Mouse (Mus musculus): ENCODE data around the gene Tspan11. TPM values are rescaled to one million over a fixed set of nuclear protein-coding genes. Genes with fewer than 3 reads are reported as not detected.

Tspan11 gene
- polyA plus RNA-seq, 1 experiment from 2014 or later = 5.6 TPM

DNA sequence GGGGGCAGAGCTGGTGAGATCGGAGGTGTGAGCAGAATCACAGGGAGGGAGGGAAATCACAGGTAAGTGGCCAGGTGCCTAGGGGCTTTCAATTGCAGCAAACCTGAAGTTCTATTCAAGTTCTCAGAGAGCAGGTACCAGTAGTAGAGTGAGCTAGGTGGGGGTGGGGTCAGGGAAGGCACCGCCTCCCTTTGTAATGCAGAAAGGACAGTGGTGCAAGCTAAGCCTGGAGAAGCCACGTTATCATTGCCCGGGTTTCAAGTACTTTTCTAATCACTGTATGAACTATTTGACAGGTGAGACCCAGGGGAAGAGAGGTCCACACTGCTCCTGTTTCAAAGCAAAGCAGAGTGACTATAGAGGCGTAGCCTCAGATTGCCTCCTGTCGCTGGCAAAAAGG, 6.2 kb downstream of the Tspan11 start:
- ATAC-seq (replicated peaks; ENCODE audit: low FRiP score, low read depth) (no peak), DNase-seq (ENCODE audit: low spot score) (no peak)
- WGBS = 43% methylated on average over 6 of the region's 6 CpGs
- Histone ChIP-seq H3K36me3 (ENCODE audit: insufficient read depth, low read length) (no peaks in the 10 kb centered on the region), H3K4me1 (replicated peaks; ENCODE audit: insufficient read depth, low read length) (no peaks in the 10 kb centered on the region), H3K9me3 (replicated peaks; ENCODE audit: low read length) (no peaks in the 10 kb centered on the region), H3K4me3 (replicated peaks; ENCODE audit: low read depth, low read length) (no peak overlapping the region), H3K9ac (ENCODE audit: low read depth, low read length) (no peak overlapping the region), H3K27ac (no peak overlapping the region), H3K27me3 (ENCODE audit: insufficient read depth, low read length) (no peaks in the 10 kb centered on the region), H3K4me2 (ENCODE audit: low read length) (no peak overlapping the region)
- TF ChIP-seq CTCF (IDR thresholded peaks at IDR 0.05; ENCODE audit: low read depth) = no peak

DNA sequence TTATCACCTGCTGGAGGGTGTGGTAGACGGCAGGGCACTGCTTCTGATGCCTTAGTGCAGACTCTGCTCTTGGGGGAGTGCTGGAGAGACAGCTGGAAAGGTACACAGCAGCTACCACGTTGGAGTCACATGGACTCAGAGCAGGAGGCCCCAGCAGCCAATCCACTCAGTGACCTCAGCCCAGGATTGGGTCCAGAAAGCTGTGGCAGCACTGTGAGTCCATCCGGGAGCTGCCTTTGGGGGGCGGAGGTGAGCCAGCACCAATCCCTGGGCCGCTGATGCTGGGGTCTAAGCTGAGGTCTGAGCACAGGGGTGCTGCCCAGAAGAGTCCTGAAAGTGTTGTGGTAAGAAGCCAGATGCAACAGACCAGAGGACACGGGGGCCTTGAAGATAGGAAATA, 7.6 kb downstream of the Tspan11 start:
- H3K9me3 ChIP-seq (replicated peaks; ENCODE audit: low read length) = no peaks in the 10 kb centered on the region
- TF ChIP-seq CTCF (IDR thresholded peaks at IDR 0.05; ENCODE audit: low read depth) = no peak
- H3K36me3 ChIP-seq (ENCODE audit: insufficient read depth, low read length) = no peaks in the 10 kb centered on the region
- no peak overlapping the region for H3K27ac ChIP-seq
- H3K4me3 ChIP-seq (replicated peaks; ENCODE audit: low read depth, low read length) = no peak overlapping the region
- no peak for ATAC-seq (replicated peaks; ENCODE audit: low FRiP score, low read depth)
- H3K4me2 ChIP-seq (ENCODE audit: low read length) = no peak overlapping the region
- no peak overlapping the region for H3K9ac ChIP-seq (ENCODE audit: low read depth, low read length)
- DNase-seq (ENCODE audit: low spot score) = no peak
- WGBS = 44% methylated on average over 6 of the region's 6 CpGs
- no peaks in the 10 kb centered on the region for H3K27me3 ChIP-seq (ENCODE audit: insufficient read depth, low read length)
- H3K4me1 ChIP-seq (replicated peaks; ENCODE audit: insufficient read depth, low read length) = no peaks in the 10 kb centered on the region

DNA sequence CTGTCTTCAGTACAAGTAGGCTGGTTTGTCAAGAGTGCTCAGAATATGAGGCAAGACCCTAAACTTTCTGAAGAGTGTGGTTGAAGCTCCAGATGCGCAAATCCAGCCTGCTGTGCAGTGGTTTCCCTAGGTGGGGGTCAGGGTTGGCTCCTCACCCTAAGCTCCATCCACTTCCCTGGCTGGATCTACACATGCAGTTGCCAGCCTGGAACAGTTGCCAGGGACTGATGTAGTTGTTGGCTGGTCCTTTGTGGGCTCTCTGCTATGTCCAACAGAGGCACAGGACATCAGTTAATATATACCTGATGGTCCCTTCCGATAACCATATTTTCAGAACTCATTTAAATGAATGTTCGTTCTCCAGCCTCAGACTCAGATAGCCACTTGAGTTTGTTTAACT, 9.0 kb downstream of the Tspan11 start:
- ATAC-seq (replicated peaks; ENCODE audit: low FRiP score, low read depth) (no peak), DNase-seq (ENCODE audit: low spot score) (no peak)
- H3K27me3 ChIP-seq (ENCODE audit: insufficient read depth, low read length) = no peaks in the 10 kb centered on the region
- no peak overlapping the region for H3K27ac ChIP-seq
- no peak overlapping the region for H3K4me2 ChIP-seq (ENCODE audit: low read length)
- no peaks in the 10 kb centered on the region for H3K4me1 ChIP-seq (replicated peaks; ENCODE audit: insufficient read depth, low read length)
- H3K9me3 ChIP-seq (replicated peaks; ENCODE audit: low read length) = no peaks in the 10 kb centered on the region
- no peak for TF ChIP-seq CTCF (IDR thresholded peaks at IDR 0.05; ENCODE audit: low read depth)
- WGBS = 91% methylated on average over 3 of the region's 3 CpGs
- H3K4me3 ChIP-seq (replicated peaks; ENCODE audit: low read depth, low read length) = no peak overlapping the region
- H3K36me3 ChIP-seq (ENCODE audit: insufficient read depth, low read length) = no peaks in the 10 kb centered on the region
- no peak overlapping the region for H3K9ac ChIP-seq (ENCODE audit: low read depth, low read length)

DNA sequence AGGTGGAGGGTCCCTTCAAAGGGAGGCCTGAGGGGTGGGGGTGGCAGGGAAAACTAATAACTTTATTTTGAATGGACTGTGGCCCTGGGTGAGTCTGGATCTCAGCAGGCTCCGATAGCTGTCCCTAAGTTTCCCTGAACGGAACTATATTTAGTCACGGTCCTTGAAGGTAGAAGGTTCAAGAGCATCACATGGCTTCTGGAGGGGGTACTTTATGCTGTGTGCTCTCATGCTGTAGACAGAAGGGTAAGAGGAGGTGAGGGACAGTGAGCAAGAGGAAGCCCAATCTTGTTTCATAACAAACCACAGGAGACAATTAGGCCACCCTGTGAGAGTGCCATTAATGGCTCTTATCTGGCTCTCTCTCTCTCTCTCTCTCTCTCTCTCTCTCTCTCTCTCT, 10.0 kb downstream of the Tspan11 start:
- Histone ChIP-seq H3K4me2 (ENCODE audit: low read length) (no peak overlapping the region), H3K36me3 (ENCODE audit: insufficient read depth, low read length) (no peaks in the 10 kb centered on the region), H3K27me3 (ENCODE audit: insufficient read depth, low read length) (no peaks in the 10 kb centered on the region), H3K9me3 (replicated peaks; ENCODE audit: low read length) (no peaks in the 10 kb centered on the region), H3K9ac (ENCODE audit: low read depth, low read length) (no peak overlapping the region), H3K27ac (no peak overlapping the region), H3K4me3 (replicated peaks; ENCODE audit: low read depth, low read length) (no peak overlapping the region), H3K4me1 (replicated peaks; ENCODE audit: insufficient read depth, low read length) (no peaks in the 10 kb centered on the region)
- ATAC-seq (replicated peaks; ENCODE audit: low FRiP score, low read depth) = no peak
- WGBS = 96% methylated on average over 3 of the region's 3 CpGs
- no peak for DNase-seq (ENCODE audit: low spot score)
- TF ChIP-seq CTCF (IDR thresholded peaks at IDR 0.05; ENCODE audit: low read depth) = no peak

DNA sequence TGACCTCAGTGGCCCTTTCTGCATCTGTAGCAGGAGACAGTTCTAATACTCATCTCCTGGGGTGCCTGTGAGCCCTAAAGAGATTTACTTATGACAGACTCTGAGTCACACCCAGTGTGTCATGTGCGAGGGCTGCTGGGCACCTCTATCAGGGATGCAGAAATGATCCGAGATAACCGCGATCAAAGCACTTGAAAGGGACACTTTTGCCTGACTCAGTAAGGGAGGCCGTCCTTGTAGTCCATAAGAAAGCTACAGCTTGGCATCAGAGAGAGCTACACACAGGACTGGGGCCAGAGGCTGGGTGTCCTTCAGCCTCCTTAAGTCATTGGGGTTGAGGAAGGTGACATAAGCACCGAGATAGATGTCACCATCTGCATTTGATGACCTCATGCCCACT, 12.7 kb downstream of the Tspan11 start:
- WGBS = 87% methylated on average over 6 of the region's 6 CpGs
- TF ChIP-seq CTCF (IDR thresholded peaks at IDR 0.05; ENCODE audit: low read depth) = no peak
- H3K27me3 ChIP-seq (ENCODE audit: insufficient read depth, low read length) = no peaks in the 10 kb centered on the region
- no peaks in the 10 kb centered on the region for H3K36me3 ChIP-seq (ENCODE audit: insufficient read depth, low read length)
- DNase-seq (ENCODE audit: low spot score) (no peak), ATAC-seq (replicated peaks; ENCODE audit: low FRiP score, low read depth) (no peak)
- no peak overlapping the region for H3K9ac ChIP-seq (ENCODE audit: low read depth, low read length)
- no peak overlapping the region for H3K4me2 ChIP-seq (ENCODE audit: low read length)
- no peak overlapping the region for H3K27ac ChIP-seq
- no peak overlapping the region for H3K4me3 ChIP-seq (replicated peaks; ENCODE audit: low read depth, low read length)
- no peaks in the 10 kb centered on the region for H3K4me1 ChIP-seq (replicated peaks; ENCODE audit: insufficient read depth, low read length)
- no peaks in the 10 kb centered on the region for H3K9me3 ChIP-seq (replicated peaks; ENCODE audit: low read length)

DNA sequence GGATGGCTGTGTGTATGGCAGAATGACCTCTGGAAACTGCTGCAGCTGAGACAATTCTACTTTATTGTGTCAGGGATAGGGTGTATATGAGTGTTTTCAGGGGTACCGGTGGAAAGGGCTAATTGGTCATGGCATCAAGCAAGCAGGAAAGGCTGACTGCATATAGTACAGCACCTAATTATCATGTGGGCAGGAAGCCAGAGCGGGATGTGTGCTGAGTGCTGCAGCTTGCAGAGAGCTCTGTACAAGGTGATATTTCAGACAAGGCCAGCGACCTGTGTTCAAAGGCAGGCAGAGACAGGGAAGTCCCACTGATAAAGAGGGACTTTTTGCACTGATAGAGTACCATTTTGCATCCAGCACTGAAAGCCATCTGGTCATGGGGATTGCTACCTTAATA, 13.9 kb downstream of the Tspan11 start:
- Histone ChIP-seq H3K9me3 (replicated peaks; ENCODE audit: low read length) (no peaks in the 10 kb centered on the region), H3K4me2 (ENCODE audit: low read length) (no peak overlapping the region), H3K27me3 (ENCODE audit: insufficient read depth, low read length) (no peaks in the 10 kb centered on the region), H3K27ac (no peak overlapping the region), H3K4me1 (replicated peaks; ENCODE audit: insufficient read depth, low read length) (no peaks in the 10 kb centered on the region), H3K9ac (ENCODE audit: low read depth, low read length) (no peak overlapping the region), H3K36me3 (ENCODE audit: insufficient read depth, low read length) (no peaks in the 10 kb centered on the region), H3K4me3 (replicated peaks; ENCODE audit: low read depth, low read length) (no peak overlapping the region)
- TF ChIP-seq CTCF (IDR thresholded peaks at IDR 0.05; ENCODE audit: low read depth) = no peak
- 83% methylated on average over 3 of the region's 3 CpGs for WGBS
- DNase-seq (ENCODE audit: low spot score) (no peak), ATAC-seq (replicated peaks; ENCODE audit: low FRiP score, low read depth) (no peak)

DNA sequence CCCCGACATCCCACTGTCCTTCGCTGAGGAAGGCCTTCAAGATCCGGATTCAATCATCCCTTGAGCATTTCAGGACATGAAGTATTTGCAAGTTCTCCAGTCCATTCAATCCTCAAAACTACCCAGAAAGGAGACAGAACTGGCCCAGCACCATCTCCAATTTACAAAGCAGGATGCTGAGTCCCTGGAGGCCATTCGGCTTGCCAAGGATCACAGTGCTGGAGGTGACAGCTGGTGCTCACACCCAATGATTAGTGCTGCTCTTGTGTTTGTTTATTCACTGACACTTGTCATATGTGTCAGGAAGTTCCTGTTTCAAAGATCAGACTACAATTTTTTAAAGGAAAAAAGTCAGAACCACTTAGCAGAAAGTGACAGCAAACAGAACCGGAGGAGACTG, 14.3 kb downstream of the Tspan11 start:
- H3K4me1 ChIP-seq (replicated peaks; ENCODE audit: insufficient read depth, low read length) = no peaks in the 10 kb centered on the region
- no peak overlapping the region for H3K4me3 ChIP-seq (replicated peaks; ENCODE audit: low read depth, low read length)
- H3K9ac ChIP-seq (ENCODE audit: low read depth, low read length) = no peak overlapping the region
- 83% methylated on average over 5 of the region's 5 CpGs for WGBS
- ATAC-seq (replicated peaks; ENCODE audit: low FRiP score, low read depth) (no peak), DNase-seq (ENCODE audit: low spot score) (peak; percentile 22)
- no peaks in the 10 kb centered on the region for H3K9me3 ChIP-seq (replicated peaks; ENCODE audit: low read length)
- no peaks in the 10 kb centered on the region for H3K36me3 ChIP-seq (ENCODE audit: insufficient read depth, low read length)
- no peak for TF ChIP-seq CTCF (IDR thresholded peaks at IDR 0.05; ENCODE audit: low read depth)
- H3K27me3 ChIP-seq (ENCODE audit: insufficient read depth, low read length) = no peaks in the 10 kb centered on the region
- no peak overlapping the region for H3K4me2 ChIP-seq (ENCODE audit: low read length)
- H3K27ac ChIP-seq = no peak overlapping the region

Measured in kidney, postnatal 0 days (tissue).